Mouse (Mus musculus) hindbrain, embryonic 16.5 days (tissue): ENCODE measurements around the gene Hccs. TPM values are rescaled to one million over a fixed set of nuclear protein-coding genes. Genes with fewer than 3 reads are reported as not detected.
"Not testable (repeated sequence)": the region's sequence is repeated elsewhere in the genome, so short reads cannot be mapped to it uniquely, and the experiment has no call there.

Experiments
- ATAC-seq: fragments of 200-750 bp; cut with Nextera tagmentation; 2 replicates; pipeline ENCODE4 v1.8.0; 2017; ENCODE audit warnings: moderate TSS enrichment, moderate library complexity
- H3K27ac ChIP-seq: fragments of 300-500 bp; sonication (generic); 2 replicates; pipeline ENCODE4 v1.5.1; 2014; ENCODE audit warnings: low read depth, mild to moderate bottlenecking, control low read depth, low read length, moderate library complexity
- H3K27me3 ChIP-seq: fragments of 300-500 bp; sonication (generic); replicated peaks from 2 replicates; pipeline ENCODE4 v1.6.1; 2014; ENCODE audit warnings: low read length; ENCODE audit not compliant: control insufficient read depth, insufficient read depth
- H3K36me3 ChIP-seq: fragments of 300-500 bp; sonication (generic); 2 replicates; pipeline ENCODE4 v1.6.1; 2014; ENCODE audit warnings: mild to moderate bottlenecking, low read length, moderate library complexity, mixed read lengths; ENCODE audit not compliant: control insufficient read depth, insufficient read depth
- H3K4me1 ChIP-seq: fragments of 300-500 bp; sonication (generic); 2 replicates; pipeline ENCODE4 v1.6.1; 2014; ENCODE audit warnings: low read depth, low read length; ENCODE audit not compliant: control insufficient read depth, insufficient read depth
- H3K4me2 ChIP-seq: fragments of 300-500 bp; sonication (generic); 2 replicates; pipeline ENCODE4 v1.6.1; 2014; ENCODE audit warnings: mild to moderate bottlenecking, low read length, control low read depth, moderate library complexity
- H3K4me3 ChIP-seq: fragments of 300-500 bp; sonication (generic); 2 replicates; pipeline ENCODE4 v1.5.1; 2014; ENCODE audit warnings: mild to moderate bottlenecking, low read length, control low read depth, moderate library complexity
- H3K9ac ChIP-seq: fragments of 300-500 bp; sonication (generic); 2 replicates; pipeline ENCODE4 v1.6.1; 2014; ENCODE audit warnings: low read depth, mild to moderate bottlenecking, control low read depth, low read length, moderate library complexity
- H3K9me3 ChIP-seq: fragments of 300-500 bp; sonication (generic); 2 replicates; pipeline ENCODE4 v1.6.1; 2014; ENCODE audit warnings: mild to moderate bottlenecking, low read length, moderate library complexity; ENCODE audit not compliant: control insufficient read depth
- WGBS: fragments of 180-500 bp; shearing (Covaris S2); extraction: QIAGEN DNeasy Blood & Tissue Kit; methylation state at CpG from one replicate; pipeline ENCODE4 v1.1.7; 2014; 5-methylcytosine and 5-hydroxymethylcytosine counted together
- polyA plus RNA-seq: library from polyadenylated mRNA; unstranded; fragments of >200 nt; fragmentation: Nextera tagmentation; extraction: Ambion mirVana; gene quantifications from 2 replicates; pipeline ENCODE4 v1.2.1, GENCODE M21; 2015

Gene Hccs
- 35.0 and 37.1 TPM in 2 replicates for polyA plus RNA-seq

- peak; percentile 100 for ATAC-seq
- peak within 1 kb of the TSS; percentile 52 for H3K4me2 ChIP-seq
- H3K36me3 ChIP-seq, result no peaks in the 10 kb centered on the region
- H3K4me3 ChIP-seq, result peak within 1 kb of the TSS; percentile 55
- H3K27ac ChIP-seq, result peak within 1 kb of the TSS; percentile 73; the same call in 1 of the 2 replicates
- peak within 1 kb of the TSS; percentile 73 for H3K9ac ChIP-seq
- 15% methylated on average over 74 of the region's 97 CpGs for WGBS
- no peaks in the 10 kb centered on the region for H3K27me3 ChIP-seq
- H3K9me3 ChIP-seq, result no peaks in the 10 kb centered on the region
- peaks cover 2% of the 10 kb centered on the region; the same call in 1 of the 2 replicates for H3K4me1 ChIP-seq
Observed at GRCm38 (mm10) chrX:169319945-169320667, at the start of gene Hccs. Gene Hccs, minus strand, starts transcription at chrX:169320372.

- no peaks in the 10 kb centered on the region for H3K9me3 ChIP-seq
- no peak overlapping the region for H3K4me3 ChIP-seq
- WGBS, result 67% methylated on average over 4 of the region's 4 CpGs
- no peaks in the 10 kb centered on the region for H3K4me1 ChIP-seq
- no peak for ATAC-seq
- H3K27ac ChIP-seq, result no peak overlapping the region
- no peak overlapping the region for H3K4me2 ChIP-seq
- no peak overlapping the region for H3K9ac ChIP-seq
- H3K27me3 ChIP-seq, result no peaks in the 10 kb centered on the region; the same call in 1 of the 2 replicates
- H3K36me3 ChIP-seq, result no peaks in the 10 kb centered on the region
Observed at GRCm38 (mm10) chrX:169357146-169357772, 37.1 kb upstream of the Hccs start.

GRCm38 (mm10) chrX:169338213-169338612 is 18.0 kb upstream of the Hccs start:
- Histone ChIP-seq H3K27ac (no peak overlapping the region), H3K9ac (no peak overlapping the region), H3K36me3 (no peaks in the 10 kb centered on the region), H3K4me2 (no peak overlapping the region), H3K9me3 (no peaks in the 10 kb centered on the region), H3K4me1 (no peaks in the 10 kb centered on the region), H3K27me3 (no peaks in the 10 kb centered on the region), H3K4me3 (no peak overlapping the region)
- 77% methylated on average over 3 of the region's 3 CpGs for WGBS
- no peak for ATAC-seq

- Histone ChIP-seq H3K4me3 (no peak overlapping the region), H3K9me3 (no peaks in the 10 kb centered on the region), H3K36me3 (no peaks in the 10 kb centered on the region), H3K4me1 (no peaks in the 10 kb centered on the region), H3K4me2 (no peak overlapping the region), H3K9ac (no peak overlapping the region), H3K27ac (no peak overlapping the region), H3K27me3 (no peaks in the 10 kb centered on the region)
- ATAC-seq, result no peak
Observed at GRCm38 (mm10) chrX:169337559-169337958, 17.4 kb upstream of the Hccs start.

- H3K4me3 ChIP-seq, result no peak overlapping the region
- no peaks in the 10 kb centered on the region for H3K27me3 ChIP-seq
- H3K27ac ChIP-seq, result no peak overlapping the region
- 47% methylated on average over 3 of the region's 3 CpGs for WGBS
- no peak for ATAC-seq
- no peaks in the 10 kb centered on the region for H3K4me1 ChIP-seq
- H3K4me2 ChIP-seq, result no peak overlapping the region
- H3K36me3 ChIP-seq, result no peaks in the 10 kb centered on the region
- no peaks in the 10 kb centered on the region for H3K9me3 ChIP-seq
- no peak overlapping the region for H3K9ac ChIP-seq
Observed at GRCm38 (mm10) chrX:169332264-169332663, 12.1 kb upstream of the Hccs start.

- no peak for ATAC-seq
- Histone ChIP-seq H3K4me3 (no peak overlapping the region), H3K4me2 (no peak overlapping the region), H3K9me3 (no peaks in the 10 kb centered on the region), H3K36me3 (no peaks in the 10 kb centered on the region), H3K27ac (no peak overlapping the region), H3K27me3 (no peaks in the 10 kb centered on the region), H3K9ac (no peak overlapping the region), H3K4me1 (no peaks in the 10 kb centered on the region)
- 89% methylated on average over 3 of the region's 3 CpGs for WGBS
Observed at GRCm38 (mm10) chrX:169325929-169326595, 5.9 kb upstream of the Hccs start.

GRCm38 (mm10) chrX:169320668-169321005 is 465 bp upstream of the Hccs start:
- not testable (repeated sequence) for H3K36me3 ChIP-seq, H3K27me3 ChIP-seq, H3K9me3 ChIP-seq, ATAC-seq, H3K4me1 ChIP-seq, H3K9ac ChIP-seq, H3K27ac ChIP-seq
- H3K4me2 ChIP-seq, result peak overlapping the region; percentile 45
- WGBS, result 36% methylated on average over 15 of the region's 15 CpGs
- peak overlapping the region; percentile 55 for H3K4me3 ChIP-seq

GRCm38 (mm10) chrX:169319066-169319760 is 959 bp downstream of the Hccs start:
- no peak for ATAC-seq
- Histone ChIP-seq H3K27me3 (no peaks in the 10 kb centered on the region), H3K27ac (no peak overlapping the region), H3K4me3 (peak overlapping the region; percentile 55), H3K4me2 (peak overlapping the region; percentile 52), H3K4me1 (peaks cover 2% of the 10 kb centered on the region; the same call in 1 of the 2 replicates), H3K9me3 (no peaks in the 10 kb centered on the region), H3K36me3 (no peaks in the 10 kb centered on the region), H3K9ac (peak overlapping the region; percentile 73)
- WGBS, result 59% methylated on average over 12 of the region's 12 CpGs

GRCm38 (mm10) chrX:169308559-169308958 is 11.6 kb downstream of the Hccs start:
- Histone ChIP-seq H3K9me3 (no peaks in the 10 kb centered on the region), H3K27ac (no peak overlapping the region), H3K4me2 (no peak overlapping the region), H3K27me3 (no peaks in the 10 kb centered on the region; the same call in 1 of the 2 replicates), H3K36me3 (0 out of 2 replicates have a peak, but pooled peaks cover 2% of the 10 kb centered on the region), H3K9ac (no peak overlapping the region), H3K4me1 (no peaks in the 10 kb centered on the region), H3K4me3 (no peak overlapping the region)
- no peak for ATAC-seq
- WGBS, result 96% methylated on average over 3 of the region's 3 CpGs
